Mouse (Mus musculus) layer of hippocampus, adult 2 months (tissue): Measurements from ENCODE around the gene Tdrd9. TPM values are rescaled to one million over a fixed set of nuclear protein-coding genes. Genes with fewer than 3 reads are reported as not detected.

Experiments
- DNase-seq, 2 experiments: peaks; one replicate each; pipeline ENCODE4 v3.0.0; 2022; ENCODE audit warnings: low spot score in 2 of 2
- H3K27ac ChIP-seq: fragments of 200-600 bp; 2 replicates; pipeline ENCODE4 v1.8.1; 2022
- H3K4me3 ChIP-seq: fragments of 200-600 bp; 2 replicates; pipeline ENCODE4 v1.8.1; 2022; ENCODE audit warnings: mild to moderate bottlenecking
- CTCF ChIP-seq: fragments of 200-600 bp; conservative IDR thresholded peaks from 2 replicates; pipeline ENCODE4 v1.8.1; 2022; ENCODE audit warnings: antibody characterized with exemption, mild to moderate bottlenecking, moderate library complexity
- microRNA-seq, 2 experiments: library from miRNA; unstranded; fragments of <30 nt; microRNA quantifications; one replicate each; pipeline ENCODE4 v1.2.0; 2021
- total RNA-seq, 2 experiments: library from RNA; stranded (reverse); gene quantifications; 2 replicates each; pipeline ENCODE4 v1.2.3; 2021

Gene Tdrd9
- total RNA-seq, 2 experiments from 2014 or later = 0.44 TPM; not detected in 1

DNA sequence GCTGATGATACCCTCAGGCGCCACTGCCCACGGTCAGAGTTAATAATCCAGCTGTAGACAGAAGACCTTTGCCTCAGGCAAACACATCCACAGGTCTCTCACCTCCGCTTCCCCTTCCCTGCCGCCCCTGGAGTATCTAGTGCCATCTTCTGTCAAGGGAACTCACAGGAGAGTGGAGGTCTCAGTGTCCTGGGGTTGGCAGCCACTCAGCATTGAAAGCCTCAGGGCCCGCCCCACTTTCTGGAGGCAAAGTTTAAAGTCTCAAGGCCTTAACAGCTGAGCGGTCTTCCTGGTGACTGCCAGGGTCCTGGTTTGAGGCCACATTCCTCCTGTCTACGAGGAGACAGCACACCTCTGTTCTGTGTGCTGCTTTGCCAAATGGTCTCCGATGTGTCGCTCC is 138.3 kb downstream of the Tdrd9 start:
- H3K4me3 ChIP-seq = no peak overlapping the region
- no peak overlapping the region for H3K27ac ChIP-seq
- TF ChIP-seq CTCF = no peak
- no peak for DNase-seq

DNA sequence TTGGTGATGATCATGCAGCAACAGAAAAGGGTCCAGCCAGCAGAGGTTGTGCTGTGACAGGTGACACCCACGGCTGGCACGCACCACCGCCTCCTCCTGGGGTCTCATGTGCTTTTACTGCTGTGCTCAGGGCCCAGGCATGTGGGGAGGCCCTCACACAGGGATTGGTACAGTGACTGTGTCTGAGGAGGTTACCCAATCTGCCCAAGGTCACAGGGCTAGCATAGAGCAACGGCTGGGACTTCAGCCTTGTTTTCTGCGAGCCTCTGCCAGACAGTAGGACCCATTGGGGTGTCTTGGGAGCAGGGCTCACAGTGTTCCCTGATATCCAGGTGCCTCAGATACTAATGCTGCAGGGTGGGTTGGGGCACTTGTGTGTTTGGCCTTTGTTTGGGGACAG is 140.0 kb downstream of the Tdrd9 start:
- Histone ChIP-seq H3K4me3 (no peak overlapping the region), H3K27ac (no peak overlapping the region)
- DNase-seq = no peak
- no peak for TF ChIP-seq CTCF

DNA sequence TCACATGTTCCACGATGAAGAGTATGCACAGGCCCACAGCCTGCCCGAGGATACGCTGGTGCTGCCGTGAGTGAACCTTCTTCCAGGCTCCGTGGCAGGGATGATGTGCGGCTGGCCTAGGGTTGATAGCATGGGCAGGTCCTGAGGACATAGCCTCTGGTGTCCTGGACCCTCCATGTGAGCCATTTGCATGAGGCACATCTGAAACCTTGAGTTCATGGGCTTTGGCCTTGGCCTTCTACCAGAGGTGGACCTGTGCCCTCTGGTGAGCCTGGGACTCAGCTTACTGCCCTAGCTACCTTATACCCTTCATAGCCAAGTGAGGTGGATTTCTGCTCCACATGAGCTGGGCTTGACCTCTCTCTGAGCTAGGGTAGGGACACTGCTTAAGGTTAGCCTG is 140.9 kb downstream of the Tdrd9 start:
- DNase-seq = no peak
- H3K4me3 ChIP-seq = no peak overlapping the region
- no peak overlapping the region for H3K27ac ChIP-seq
- TF ChIP-seq CTCF = no peak

DNA sequence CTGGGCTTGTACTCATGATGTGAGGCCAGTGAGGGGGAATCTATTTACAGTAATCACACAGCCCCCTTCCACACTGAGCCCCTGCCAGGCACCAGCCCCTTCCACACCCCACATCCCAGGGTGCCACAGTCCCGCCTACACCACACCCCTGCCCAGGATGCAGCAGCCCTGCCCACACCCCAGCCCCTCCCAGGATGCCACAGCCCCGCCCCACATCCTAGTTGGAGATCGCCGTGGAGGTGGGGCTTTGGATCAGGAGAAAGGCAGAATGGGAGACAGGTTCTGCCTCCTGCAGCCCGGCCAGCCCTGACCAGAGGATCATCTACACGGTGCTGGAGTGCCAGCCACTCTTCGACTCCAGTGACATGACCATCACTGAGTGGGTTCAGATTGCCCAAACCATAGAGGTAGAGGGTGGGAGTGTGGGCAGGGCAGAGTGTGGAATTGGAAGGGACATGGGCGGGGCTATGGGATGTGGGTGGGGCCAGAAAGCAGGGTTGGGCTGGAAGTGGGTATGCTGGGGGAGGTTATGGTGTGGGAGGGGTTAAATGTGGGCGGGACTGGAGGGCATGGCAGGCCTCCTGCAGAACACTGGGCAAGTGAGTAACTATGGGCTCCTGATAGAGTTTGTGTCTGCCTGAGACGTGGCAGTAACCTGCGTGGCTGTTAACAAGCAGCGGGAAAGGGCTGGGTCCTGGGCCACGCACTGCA is 141.5 kb downstream of the Tdrd9 start:
- TF ChIP-seq CTCF = no peak
- H3K4me3 ChIP-seq = no peak overlapping the region
- no peak for DNase-seq
- H3K27ac ChIP-seq = no peak overlapping the region

DNA sequence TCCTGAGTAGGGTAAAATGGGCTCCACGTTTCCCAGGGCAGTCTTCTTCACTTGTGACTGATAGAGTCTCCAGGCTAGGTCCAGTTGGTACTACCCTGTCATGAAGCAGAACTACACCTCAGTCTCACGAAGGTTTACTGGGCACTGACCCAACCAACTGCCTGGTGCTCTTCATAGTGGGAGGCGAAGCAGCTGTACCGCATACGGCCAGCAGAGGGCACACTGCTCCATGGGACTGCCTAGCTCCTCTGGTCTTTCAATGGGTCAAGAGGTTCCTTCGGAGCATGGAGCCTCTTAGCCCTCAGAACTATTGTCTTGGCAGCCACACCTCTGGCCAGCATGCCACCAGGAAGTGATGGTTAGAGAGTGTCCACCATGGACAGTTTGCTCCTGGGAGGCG is 142.4 kb downstream of the Tdrd9 start:
- Histone ChIP-seq H3K27ac (no peak overlapping the region), H3K4me3 (no peak overlapping the region)
- DNase-seq = peak; percentile 65 to 84
- TF ChIP-seq CTCF = peak; percentile 100

DNA sequence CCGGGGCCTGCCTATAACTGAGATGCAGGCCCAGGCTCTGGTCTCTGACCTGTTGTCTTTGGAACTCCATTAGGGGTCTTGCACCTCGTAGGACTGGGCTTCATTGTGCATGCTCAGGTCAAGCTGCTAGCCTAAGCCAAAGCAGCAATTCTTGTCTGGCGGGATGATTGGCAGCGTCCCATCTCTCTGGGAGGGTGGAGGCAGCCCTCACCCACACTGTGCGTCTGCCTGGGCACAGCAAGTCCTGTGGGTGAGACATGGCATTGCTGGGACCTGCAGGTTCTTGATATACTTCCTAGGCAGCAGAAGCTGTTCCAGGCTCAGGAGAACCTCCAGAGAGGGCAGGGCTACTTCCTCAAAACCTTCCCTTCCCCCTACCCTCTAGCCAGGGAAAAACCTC is 145.6 kb downstream of the Tdrd9 start:
- Histone ChIP-seq H3K4me3 (no peak overlapping the region), H3K27ac (peak overlapping the region; percentile 43; the same call in 1 of the 2 replicates)
- peak in 1 of 2 experiments; percentile 35 for DNase-seq
- TF ChIP-seq CTCF = peak; percentile 33

DNA sequence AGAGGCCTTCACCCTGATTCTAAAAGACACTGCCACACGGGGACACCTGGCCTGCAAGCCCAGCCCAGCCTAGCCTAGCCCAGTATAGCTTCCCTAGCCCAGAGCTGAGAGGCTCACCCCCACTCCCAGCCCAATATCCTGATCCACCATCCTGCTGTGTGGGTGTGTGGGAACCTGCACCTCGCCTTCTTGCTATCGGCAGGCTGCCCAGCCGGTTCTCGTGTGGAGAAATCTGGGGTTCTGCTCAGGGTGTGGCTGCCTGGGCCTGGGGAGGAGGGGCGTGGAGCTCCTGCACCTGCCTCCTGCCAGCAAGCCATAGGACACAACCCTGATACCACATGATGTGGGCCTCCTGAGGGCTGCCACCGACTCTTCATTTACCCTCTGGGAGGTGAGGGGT is 146.3 kb downstream of the Tdrd9 start:
- Histone ChIP-seq H3K27ac (peak overlapping the region; percentile 43; the same call in 1 of the 2 replicates), H3K4me3 (no peak overlapping the region)
- DNase-seq = peak; percentile 60 to 67
- no peak for TF ChIP-seq CTCF

Small RNAs within 50 kb of the gene (microRNA-seq; reads per million reads assigned to microRNA genes)
- gene Mir3073a (0 reads per million in 2 experiments), gene Mir3073b (0 reads per million in 2 experiments)

Other genes with a start within 250 kb of the Tdrd9 start
- 100 to 1,000 TPM; 654 to 684 TPM for gene Klc1, start 212.7 kb upstream of the Tdrd9 start, total RNA-seq
- 1 to 10 TPM; 3.2 to 4.2 TPM for gene Xrcc3, start 157.7 kb upstream of the Tdrd9 start, total RNA-seq
- gene Zfyve21, start 157.4 kb upstream of the Tdrd9 start, total RNA-seq = 10 to 100 TPM; 20.0 to 20.6 TPM
- gene Ppp1r13b, start 63.4 kb upstream of the Tdrd9 start, total RNA-seq = 100 to 1,000 TPM; 101 to 106 TPM
- 100 to 1,000 TPM; 331 to 353 TPM for gene Atp5mpl, start 4.6 kb upstream of the Tdrd9 start, total RNA-seq
- gene Rd3l, start 9.8 kb downstream of the Tdrd9 start, total RNA-seq = not detected
- 1 to 10 TPM; 1.4 to 3.4 TPM for gene Aspg, start 135.1 kb downstream of the Tdrd9 start, total RNA-seq
- gene Kif26a, start 174.6 kb downstream of the Tdrd9 start, total RNA-seq = 1 to 10 TPM; 5.0 to 5.8 TPM